ENCODE assay signal across 1 mouse cellular context in the genomic region with DNA sequence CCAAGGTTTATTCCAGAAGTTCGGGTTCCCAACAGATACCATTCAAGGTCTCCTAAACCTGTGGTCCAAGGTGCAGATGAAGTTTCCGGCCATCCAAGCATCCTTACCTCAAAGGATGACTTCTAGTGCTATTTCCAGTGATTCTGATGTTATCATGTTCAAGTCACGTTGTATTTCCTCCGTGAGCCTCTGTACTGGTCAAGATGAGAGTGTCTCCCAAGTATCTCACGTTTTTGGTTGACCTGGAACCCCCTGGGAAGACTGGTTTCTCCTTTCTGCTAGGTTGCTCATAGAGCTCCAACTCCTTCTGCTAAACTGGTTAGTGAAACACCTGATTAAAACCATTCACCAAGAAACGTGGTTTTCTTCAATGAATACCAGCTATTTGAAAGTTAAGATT.
TF ChIP-seq lines count a peak whose summit lies in the region.

No protein-coding gene starts in this region.

TF ChIP-seq in CH12.LX, 34 proteins besides CTCF, POLR2A, EP300 and RAD21 (continued from another document):
- TF ChIP-seq NRF1 (IDR thresholded peaks at IDR 0.05; ENCODE audit: low read depth, low read length) = no peak
- no peak for TF ChIP-seq CHD1 (IDR thresholded peaks at IDR 0.05; ENCODE audit: low read depth, low read length)
